Mouse (Mus musculus) right cerebral cortex, adult 2 months (tissue): Measurements from ENCODE around the gene Mpo.

Experiments used
- DNase-seq, 2 experiments: peaks; one replicate each; pipeline ENCODE4 v3.0.0; 2021 to 2022; ENCODE audit warnings: low spot score in 2 of 2

The Mpo gene

GRCm38 (mm10) chr11:87805448-87805847, 12.1 kb downstream of the Mpo start:
- DNase-seq: no peak

DNA sequence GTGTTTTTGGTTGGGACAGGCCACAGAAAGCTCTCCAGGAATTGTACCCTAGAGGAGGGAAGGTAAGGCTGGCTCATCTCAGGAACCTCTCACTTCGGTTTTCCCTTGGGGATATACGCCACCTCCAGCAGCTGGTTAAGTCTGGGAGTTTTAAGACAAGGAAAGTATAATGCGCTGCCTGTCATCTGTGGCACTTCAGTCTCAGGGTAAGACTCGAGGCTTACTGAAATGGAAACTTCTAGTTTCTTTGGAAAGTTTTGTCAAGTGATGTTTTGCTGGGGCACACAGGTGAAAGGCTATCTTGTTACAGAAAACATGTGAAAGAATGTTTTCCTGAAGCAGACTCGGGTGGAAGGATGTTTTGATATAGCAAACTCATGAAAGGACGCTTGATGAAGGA, 14.1 kb downstream of the Mpo start:
- DNase-seq: no peak

GRCm38 (mm10) chr11:87808236-87808635, 14.9 kb downstream of the Mpo start:
- no peak for DNase-seq

DNA sequence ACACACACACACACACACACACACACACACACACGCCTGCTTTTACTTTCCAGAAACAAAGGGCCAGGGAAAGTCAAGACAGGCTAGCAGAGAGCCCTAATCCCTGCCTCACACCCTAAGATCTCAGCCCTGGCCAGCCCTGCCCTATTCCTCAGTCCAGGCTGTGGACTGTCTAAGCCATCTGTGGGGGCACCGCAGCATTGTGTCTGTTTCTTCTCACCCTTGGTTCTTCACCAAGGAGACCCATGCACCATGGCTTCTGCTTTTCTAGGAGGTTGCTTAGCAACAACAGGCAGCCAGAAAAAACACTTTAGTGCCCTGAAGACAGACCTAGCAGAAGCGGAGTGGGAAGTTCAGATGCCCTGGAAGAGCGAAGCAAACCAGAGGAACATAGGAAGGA, 18.0 kb downstream of the Mpo start:
- DNase-seq: no peak

DNA sequence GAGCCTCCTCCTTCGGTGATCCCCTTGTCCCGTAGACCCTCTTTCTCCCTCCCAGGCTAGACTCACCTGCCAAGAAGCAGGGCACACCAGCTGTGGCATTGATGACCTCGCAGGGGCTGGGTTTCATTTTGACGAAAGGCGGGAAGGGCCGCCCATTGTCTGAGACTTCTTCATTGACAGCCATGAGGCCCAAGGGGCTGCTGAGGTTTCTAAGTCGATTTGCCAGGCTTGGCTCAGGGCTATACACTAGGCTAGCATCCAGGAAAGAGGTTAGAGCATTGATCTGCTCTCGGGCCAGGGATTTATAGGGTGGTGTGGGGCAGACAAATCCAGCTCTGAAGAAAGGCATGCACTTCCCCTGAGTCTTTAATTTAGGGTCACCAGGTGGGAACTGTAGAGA, 21.4 kb downstream of the Mpo start:
- no peak for DNase-seq

- DNase-seq: peak; percentile 58 to 62
These were observed 23.5 kb downstream of the Mpo start for GRCm38 (mm10) chr11:87816707-87817442.

DNA sequence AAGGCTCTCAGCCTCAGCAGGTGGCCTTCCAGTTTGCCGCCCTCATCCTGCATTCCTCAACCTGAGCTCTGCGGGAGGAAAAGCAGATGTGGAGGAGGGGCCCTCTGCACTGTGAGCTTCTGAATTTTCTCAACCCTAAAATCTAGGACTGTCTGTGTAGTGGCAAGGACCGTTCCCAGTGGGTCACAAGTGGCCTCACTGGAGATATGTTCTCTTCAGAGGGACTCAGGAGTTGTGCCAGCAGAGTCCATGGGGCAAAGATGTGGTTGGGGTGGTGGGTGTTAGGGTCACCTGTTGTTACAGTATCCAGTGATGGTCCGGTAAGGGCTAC, 24.0 kb downstream of the Mpo start:
- no peak for DNase-seq

- no peak for DNase-seq
These were observed 28.1 kb downstream of the Mpo start for GRCm38 (mm10) chr11:87821502-87821901.

- no peak for DNase-seq
These were observed 35.0 kb downstream of the Mpo start, which contains the start of gene Lpo for GRCm38 (mm10) chr11:87828239-87828900. Gene Lpo, minus strand, starts transcription at chr11:87828289.

DNA sequence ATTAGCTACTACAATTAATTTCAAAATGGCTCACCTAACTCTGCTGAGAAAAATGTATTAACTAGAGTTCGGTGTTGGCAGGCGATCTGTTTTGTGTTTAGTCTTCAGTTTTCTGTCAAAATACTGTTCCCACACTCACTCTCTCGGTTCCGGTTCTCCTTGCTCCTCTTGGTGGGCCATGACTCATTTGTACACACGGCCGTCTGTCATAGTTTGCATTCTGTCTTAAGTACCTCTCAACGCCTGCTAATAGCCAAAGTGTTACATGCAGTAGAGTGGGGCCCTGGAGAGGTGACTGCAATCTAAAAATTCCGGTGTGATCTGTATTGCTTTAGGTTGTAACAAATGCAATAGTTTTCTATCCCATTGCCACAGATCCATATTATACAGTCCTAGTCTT, 47.3 kb downstream of the Mpo start:
- DNase-seq: no peak

DNA sequence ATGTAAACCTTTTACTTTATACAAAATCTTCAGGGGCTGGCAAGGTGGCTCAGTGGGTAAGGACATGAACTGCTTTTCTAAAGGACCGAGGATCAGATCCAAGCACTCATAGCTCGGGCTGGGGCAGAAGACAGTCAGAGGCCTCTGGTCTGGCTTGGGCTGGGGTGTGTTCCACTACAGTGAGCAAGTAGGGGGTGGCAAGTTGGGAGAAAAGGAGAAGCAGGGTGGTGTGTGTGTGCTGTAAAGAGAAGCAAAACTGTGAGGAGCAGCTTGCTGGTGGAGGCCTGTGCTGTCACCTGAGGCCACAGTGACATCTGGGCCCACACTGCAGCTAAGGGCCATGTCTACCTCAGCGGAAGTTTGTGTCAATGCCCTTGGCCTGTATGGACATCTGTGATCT, 48.1 kb downstream of the Mpo start:
- no peak for DNase-seq

DNA sequence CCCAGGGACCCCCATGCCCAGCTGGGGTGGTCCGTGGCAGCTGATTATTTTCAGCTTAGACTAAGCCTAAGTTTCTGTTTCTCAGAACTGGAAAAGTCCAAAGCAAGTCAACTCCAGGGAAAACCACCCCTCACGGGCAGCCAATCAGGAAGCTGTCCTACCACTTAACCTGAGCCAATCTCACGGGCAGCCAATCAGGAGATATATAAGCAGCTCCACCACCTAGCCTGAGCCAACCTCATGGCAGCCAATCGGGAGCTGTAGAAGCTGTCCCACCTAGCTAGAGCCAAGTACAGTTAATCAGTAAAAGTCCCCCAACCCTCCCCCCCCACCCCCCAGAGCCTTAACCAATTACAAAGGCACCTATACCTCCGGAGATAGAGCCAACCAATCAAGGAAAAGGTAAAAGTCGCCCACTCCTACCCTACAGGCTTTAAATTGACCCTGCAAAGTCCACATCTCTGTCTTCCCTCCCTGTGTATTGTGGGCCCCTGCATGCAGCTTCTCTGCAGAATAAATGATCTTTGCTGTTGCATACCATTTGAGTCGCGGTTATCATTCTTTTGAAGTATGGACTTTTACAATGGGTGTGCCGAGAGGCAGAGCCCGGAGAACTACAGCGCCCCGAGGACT, 53.7 kb downstream of the Mpo start:
- DNase-seq: no peak

DNA sequence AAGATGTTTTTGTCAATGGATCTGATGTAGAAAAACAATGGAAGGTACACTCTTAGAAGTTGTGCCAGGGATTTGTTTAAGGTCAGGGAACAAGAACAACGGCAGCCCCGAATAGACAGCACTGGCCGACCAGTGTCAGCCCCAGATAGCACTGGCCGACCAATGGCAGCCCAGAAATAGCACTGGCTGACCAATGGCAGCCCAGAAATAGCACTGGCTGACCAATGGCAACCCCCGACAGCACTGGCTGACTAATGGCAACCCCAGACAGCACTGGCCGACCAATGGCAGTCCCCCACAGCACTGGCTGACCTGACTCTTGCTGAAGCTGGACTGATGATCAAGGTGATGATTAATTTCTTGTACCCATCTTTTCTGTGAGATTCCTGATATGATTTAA, 54.5 kb downstream of the Mpo start:
- DNase-seq: no peak

DNA sequence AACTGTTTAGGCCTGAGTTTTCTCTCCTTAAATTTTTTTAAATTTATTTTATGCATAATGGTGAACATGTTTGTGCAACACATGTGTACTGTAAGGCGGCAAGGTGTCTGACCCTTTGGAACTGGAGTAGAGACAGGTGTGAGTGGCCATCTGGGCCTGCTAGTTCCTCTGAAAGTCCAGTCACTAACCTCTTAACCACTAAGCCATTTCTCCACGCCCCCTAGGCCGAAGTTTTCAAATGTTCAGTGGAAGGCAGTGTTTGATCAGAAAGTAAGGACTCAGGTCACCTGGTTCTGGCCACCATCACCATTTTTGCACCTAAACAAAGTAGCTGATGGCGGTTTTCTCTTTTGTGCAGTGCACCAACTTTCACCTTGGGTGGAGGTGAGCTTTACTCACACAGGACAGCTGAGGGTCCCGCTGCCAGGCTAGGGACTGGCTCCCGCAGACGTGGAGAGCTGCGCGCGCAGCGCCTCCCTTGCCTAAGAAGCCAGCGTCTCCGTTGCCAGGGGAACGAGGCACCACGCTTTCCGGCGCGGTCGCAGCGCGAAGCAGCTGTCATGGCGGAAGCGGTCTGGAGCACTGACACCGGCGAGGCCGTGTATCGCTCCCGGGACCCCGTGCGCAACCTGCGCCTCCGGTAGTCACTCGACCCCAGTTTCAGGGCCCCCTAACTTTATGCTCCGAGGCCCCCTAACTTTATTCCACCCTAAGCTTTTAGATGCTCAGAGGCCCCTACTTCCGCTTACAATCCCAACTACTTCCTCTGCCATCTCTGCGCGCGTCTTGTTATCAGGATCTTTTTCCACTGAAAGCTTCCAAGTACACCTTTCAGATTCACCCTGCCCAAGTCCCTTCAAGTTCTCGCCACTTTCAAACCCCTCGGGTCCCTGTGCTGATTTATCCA, 59.6 kb downstream of the Mpo start, which contains the start of gene Mks1:
Gene Mks1, plus strand, starts transcription at position 526 of the 907 bp plus-strand sequence.
- peak; percentile 93 to 96 for DNase-seq

GRCm38 (mm10) chr11:87853597-87853954, 60.2 kb downstream of the Mpo start:
- peak; percentile 40 to 46 for DNase-seq
